Mouse (Mus musculus): ENCODE data around the gene Coro6. TPM values are rescaled to one million over a fixed set of nuclear protein-coding genes. Genes with fewer than 3 reads are reported as not detected.
A peak's percentile ranks its signal among the peaks of the same experiment; 100 is the strongest.

The Coro6 gene
- total RNA-seq, 2 experiments from 2014 or later = 188 to 189 TPM

DNA sequence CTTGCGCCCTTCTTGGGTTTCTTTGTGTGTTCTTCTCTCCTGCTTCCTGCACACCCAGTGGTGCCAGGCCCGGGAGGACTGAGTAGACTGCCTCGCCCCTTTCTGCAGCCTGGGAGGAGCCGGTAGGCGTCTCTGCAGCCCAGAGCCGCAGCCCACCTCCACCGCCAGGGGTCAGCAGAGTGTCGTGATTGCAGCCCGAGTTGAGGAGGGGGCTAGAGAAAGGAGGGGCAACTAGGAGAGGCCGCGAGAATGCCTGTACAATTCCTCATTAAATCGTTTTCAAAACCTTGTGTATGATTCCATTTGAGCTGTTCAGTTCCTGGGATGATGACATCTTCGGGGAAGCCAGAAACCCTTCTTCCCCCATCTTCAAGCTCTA is 28.9 kb downstream of the Coro6 start:
- DNase-seq = peak; percentile 92 to 95
- intact Hi-C loops (cut with DNase I) = loop anchor here (1.0 to 5.0 kb wide), 3 partner anchors 10 to 174 kb away; no protein-coding TSS in a partner anchor

DNA sequence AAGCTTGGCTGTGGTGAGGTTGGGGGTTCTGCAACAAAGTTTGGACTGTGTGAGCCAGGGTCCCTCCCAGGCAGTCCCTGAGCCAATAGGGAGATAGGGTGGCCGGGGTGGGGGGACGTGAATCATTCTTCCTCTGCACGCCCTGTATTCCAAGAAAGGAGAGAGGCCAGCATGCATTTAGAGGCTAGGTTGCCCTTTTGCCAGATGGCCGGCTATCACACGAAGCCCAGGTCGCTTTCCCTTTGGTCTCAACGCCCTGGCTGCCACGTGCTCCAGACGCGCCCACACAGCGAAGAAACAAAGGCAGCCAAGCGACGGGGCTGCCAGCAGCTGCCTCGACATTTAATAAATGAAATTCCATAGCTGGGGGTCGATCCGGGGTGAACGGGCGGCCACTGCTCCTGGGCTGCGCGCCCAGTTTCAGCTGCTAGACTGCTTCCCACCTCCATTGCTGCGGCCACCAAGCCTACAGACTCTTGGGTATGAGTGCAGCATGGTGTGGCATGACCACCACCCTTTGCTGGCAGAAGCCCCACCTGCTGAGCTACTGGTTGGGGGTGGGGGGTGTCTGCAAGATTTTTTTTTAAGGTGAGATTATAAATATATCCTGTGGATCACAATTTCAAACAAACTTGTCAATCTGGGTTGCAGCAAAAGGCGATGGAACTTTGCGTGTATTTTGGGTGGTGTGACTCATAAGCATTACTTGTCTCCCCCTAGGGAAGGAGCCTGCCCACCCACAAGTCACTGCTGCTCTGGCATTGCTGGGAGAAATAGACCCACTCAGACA is 29.5 kb downstream of the Coro6 start:
- intact Hi-C loops (cut with DNase I) = loop anchor here (1.0 to 5.0 kb wide), 3 partner anchors 10 to 174 kb away; no protein-coding TSS in a partner anchor
- DNase-seq = peak; percentile 62 to 77

DNA sequence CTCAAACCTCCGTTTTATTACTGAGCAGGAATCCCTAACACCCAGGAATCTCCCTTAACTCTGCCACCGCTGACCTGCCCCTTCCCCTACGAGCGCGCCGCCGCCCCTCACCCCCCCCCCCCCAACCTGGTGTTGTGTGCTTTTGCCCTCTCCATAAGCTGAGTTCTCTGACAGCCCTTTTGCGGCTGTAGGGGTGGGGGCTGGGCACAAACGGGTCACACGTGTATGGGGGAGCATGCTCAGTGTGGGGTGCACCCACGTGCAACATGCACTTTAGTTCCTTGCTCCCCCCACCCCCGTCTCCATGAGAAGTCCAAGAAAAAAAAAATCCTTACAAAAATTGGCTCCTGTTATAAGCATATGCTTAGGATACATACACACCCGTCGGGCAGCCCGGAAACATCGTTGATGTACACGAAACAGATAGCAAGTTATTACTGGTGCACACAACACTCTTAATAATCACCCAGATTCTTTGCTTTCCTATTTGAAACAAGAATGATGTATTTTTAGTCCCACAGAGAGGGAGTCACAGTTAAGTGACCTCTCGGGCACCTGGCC is 30.2 kb downstream of the Coro6 start:
- intact Hi-C loops (cut with DNase I) = loop anchor here (5.0 kb wide), 1 partner anchor 175 kb away; no protein-coding TSS in a partner anchor
- no peak for DNase-seq

DNA sequence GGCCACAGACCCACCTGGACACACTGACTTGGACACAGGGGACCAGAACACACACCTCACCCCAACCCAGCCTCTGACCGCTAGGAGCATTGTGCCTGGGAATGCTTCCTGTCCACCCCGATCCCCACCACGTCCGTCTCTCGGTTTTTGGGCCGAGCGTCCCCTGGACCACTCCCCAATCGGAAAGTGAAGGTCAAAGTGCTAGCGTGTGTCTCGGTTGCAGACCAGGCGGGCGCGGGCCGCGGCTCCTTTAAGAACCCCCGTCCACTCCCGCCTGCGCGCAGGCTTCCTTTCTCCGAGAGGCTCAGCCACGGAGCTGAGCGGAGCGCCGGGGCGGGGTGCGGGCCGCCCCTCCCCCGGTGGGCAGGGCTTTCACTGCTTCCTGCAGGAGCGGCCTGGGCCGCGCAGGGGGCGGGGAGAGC is 30.7 kb downstream of the Coro6 start:
- intact Hi-C loops (cut with DNase I) = loop anchor here (5.0 kb wide), 1 partner anchor 176 kb away; no protein-coding TSS in a partner anchor
- peak; percentile 95 to 96 for DNase-seq

DNA sequence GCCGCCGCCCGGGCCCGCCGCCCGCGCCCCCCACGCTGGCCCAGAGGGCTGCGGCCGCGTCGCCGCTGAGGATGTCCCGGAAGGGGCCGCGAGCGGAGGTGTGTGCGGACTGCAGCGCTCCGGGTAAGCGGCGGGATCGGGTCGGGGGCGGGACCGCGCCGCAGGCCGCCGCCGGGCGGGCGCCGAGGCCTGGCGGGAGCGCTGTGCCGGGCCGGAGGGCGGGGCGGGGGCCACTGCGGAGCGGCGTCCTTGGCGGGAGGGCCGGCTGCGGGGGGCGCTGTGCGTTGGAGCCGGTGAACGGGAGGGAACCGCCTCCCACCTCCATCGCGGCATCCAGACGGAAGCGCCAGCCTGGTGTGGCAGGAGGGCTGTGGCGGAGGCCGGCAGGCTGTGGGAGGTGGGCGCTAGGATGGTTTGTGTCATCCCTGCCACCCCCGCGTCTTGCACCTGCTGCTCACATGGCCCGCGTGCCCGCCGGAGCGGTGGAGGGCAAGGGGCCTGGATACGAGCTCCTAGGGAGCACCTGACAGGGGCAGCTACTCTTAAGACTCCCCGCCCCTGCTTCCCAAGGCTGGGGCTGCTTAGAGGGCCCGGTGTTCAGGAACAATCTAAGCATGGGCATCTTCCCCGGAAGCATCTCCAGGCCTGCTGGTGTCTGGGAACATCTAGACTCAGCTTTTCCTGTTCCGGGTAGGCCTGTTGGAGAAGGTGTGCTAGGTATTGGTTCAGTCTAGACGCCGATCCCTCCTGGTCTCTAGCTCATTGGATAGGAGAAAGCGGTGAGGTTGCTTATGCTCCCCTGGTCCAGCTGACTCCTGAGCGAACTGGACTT is 31.5 kb downstream of the Coro6 start, which contains the start of gene Git1:
TSS of gene Git1 (plus strand) at position 51 of the 832 bp plus-strand sequence.
- intact Hi-C loops (cut with DNase I) = loop anchor here (5.0 kb wide), 1 partner anchor 176 kb away; no protein-coding TSS in a partner anchor
- DNase-seq = peak; percentile 64 to 66

DNA sequence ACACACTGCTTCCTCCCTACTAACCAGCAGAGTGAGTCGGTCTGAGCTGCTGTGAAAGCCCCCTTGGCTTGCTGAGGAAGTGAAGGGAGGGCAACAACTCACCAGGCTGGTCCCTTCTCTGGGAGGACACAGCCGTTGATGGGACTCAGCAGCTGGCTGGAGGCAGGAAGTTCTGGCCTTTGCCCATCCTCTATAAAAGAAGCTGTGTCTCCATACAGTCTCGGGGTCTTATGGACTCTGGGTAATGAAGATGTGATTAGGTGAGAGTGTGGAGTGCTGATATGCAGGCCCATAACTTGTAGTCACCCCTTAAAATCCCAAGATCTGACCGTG is 32.1 kb downstream of the Coro6 start:
- no peak for DNase-seq
- intact Hi-C loops (cut with DNase I) = loop anchor here (5.0 kb wide), 1 partner anchor 177 kb away; no protein-coding TSS in a partner anchor

DNA sequence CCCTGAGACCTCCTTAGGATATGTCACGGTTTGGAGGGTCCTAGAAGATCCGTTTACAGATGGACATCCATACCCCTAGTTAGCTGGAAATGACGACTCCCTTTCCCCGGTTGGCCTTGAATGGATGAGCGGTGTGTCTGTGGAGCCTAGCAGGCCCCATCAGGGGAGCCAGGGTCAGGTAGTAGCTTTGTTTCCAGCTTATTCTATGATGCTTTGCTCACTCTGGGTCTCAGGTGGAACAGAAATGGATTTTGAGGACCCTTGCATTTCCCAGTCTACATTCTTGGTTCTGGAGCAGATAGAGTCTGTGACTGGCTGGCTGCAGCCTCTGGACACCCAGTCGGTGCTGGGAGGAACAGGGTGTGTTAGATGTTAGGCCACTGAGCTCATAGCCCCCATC is 32.6 kb downstream of the Coro6 start:
- DNase-seq = no peak

DNA sequence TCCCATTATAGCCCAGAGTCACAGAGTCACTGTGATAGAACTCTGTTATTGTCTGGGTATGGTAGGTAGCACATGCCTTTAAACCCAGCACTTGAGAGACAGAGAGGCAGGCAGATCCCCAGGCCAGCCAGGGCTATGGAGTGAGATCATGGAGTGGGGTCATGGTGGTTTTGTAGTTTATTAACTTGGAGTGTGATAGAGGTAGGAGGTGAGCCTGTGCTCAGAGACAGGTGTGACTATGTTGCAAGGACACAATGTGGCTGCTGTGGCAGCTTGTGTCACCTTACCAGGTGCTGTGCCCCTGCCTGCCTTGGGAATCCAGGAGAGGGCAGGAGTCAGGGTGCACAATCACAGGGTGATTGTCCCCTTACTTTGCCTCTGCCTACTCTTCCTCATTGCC is 33.3 kb downstream of the Coro6 start:
- no peak for DNase-seq
- intact Hi-C loops (cut with DNase I) = no loop called here

More for the DNA sequence above, 32.6 kb downstream of the Coro6 start:
- intact Hi-C loops (cut with DNase I) = loop anchor here (5.0 kb wide), 1 partner anchor 177 kb away; no protein-coding TSS in a partner anchor

DNA sequence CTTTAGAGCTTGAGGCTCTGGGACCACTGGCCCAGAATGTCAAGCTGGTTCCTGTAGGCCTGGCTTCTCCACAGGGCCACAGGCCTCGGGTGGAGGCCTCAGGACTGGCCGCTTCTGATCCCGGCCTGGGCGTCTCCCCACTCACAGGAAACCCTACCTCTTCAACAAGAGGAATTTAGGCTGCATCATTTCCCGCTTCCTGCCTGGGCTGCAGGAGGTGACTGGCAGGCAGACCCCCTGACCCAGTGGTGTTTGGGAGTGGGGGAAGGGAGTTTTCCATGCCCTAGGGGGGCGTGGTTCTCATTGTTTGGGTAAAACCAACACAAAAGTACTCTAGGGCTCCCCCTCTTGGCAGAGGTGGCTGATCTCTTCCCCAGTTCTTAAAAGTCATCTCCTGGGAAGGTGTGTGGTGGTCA is 35.1 kb downstream of the Coro6 start:
- intact Hi-C loops (cut with DNase I) = no loop called here
- DNase-seq = peak; percentile 68 to 82

DNA sequence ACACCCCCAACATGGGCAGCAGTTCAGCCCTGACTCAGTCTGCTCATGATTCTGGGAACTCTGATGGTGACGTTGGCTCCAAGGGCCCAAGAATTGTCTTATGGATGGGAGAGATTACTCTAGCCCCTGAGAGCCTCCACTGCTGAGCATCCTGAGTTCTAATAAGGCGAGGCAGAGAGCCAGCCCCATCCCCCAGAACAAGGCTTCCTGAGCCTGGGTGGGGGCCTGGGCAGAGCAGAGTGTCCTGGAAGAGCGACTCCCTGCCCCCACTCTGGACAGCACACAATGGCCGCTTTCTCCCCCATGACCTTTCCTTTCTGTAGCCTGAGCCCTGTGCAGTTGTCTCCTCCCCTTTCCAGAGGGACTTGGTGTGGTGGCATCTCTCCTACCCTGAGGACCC is 35.6 kb downstream of the Coro6 start:
- peak; percentile 53 to 65 for DNase-seq
- intact Hi-C loops (cut with DNase I) = no loop called here

DNA sequence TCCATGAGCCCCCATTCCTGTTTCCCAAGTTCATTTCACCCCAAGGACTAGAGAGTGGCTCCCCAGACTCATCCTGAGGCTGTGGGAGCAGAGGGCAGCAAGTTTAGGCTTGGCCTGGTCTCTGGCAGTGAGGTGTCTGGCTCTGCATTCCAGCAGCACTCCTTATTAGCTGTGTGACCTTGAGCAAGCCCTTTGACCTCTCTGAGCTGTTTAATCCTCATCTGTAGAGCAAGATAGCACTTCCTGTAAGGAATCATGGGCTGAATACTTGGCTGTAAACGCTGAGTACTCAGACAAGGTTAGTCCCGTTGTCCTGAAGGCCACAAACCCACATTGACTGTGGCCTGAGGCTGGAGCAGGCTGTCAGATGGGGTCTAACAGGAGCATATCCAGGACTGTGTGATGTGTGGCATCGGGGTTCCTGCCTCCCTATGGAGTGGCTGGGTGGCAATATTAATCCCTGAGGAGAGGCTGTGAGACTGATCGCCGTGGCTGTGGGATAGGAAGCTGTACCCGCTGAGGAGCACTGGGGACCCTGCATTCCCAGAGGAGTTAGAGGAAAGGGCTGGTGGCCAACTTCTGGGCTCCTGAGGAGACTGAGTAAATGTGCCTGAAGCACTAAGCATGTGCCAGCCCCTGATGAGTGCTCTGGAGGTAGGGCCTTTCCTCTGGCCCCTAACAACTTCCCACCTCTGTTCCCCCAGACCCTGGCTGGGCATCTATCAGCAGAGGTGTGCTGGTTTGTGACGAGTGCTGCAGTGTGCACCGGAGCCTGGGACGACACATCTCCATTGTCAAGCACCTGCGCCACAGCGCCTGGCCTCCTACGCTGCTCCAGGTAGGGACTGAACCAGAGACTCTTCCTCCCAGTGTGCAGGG is 36.3 kb downstream of the Coro6 start:
- intact Hi-C loops (cut with DNase I) = no loop called here
- DNase-seq = no peak

DNA sequence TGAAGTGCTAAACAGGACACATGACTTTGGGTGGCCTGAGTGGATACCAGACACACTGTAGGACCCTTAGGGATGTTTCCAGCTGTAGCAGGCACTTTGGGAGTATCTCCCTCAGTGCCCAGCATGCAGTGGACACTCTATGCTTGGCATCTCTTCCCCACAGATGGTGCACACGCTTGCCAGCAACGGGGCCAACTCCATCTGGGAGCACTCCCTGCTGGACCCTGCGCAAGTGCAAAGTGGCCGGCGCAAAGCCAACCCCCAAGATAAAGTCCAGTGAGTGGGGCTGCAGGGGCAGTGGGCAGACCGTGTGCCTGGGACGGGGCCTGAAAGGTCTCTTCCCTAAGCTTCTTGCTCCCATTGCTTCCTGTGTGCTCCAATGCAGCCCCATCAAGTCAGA is 37.1 kb downstream of the Coro6 start:
- intact Hi-C loops (cut with DNase I) = no loop called here
- peak in 1 of 2 experiments; percentile 30 for DNase-seq

DNA sequence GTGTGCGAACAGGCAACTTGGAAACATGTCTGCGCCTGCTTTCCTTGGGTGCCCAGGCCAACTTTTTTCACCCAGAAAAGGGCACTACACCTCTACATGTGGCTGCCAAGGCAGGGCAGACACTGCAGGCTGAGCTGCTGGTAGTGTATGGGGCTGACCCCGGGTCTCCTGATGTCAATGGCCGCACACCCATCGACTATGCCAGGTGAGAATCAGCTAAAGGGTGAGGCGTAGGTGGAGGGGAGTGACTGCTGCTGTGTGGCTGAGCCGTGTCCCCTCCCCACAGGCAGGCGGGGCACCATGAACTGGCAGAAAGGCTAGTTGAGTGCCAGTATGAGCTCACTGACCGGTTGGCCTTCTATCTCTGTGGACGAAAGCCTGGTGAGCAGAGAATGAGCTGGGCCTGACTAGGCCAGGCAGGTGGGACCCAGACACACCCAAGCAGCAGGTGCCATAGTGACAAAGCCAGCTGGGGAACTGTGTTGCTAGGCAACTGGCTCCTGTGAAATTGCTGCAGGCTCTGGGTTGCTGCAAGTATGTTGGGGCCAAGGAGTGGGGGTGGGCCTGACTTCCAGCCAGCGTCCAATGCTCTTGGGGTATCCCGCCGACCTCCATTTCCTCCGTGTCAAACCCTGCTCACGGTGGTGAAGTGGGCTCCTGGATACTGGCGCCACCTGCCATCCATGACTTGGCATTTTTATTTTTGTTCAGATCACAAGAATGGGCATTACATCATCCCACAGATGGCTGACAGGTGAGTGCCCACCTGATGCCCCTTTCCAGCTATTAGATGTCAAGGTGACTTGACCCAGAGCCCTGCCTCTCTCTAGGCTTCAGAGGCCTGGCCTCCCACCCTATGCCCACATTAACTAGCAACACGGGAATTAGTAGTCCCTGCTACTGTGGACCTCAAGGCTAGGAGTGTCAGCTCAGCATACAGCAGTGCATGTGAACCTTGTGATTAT is 38.4 kb downstream of the Coro6 start:
- DNase-seq = no peak
- intact Hi-C loops (cut with DNase I) = loop anchor here (1.0 to 10.0 kb wide), 2 partner anchors 9 to 294 kb away; no protein-coding TSS in a partner anchor

DNA sequence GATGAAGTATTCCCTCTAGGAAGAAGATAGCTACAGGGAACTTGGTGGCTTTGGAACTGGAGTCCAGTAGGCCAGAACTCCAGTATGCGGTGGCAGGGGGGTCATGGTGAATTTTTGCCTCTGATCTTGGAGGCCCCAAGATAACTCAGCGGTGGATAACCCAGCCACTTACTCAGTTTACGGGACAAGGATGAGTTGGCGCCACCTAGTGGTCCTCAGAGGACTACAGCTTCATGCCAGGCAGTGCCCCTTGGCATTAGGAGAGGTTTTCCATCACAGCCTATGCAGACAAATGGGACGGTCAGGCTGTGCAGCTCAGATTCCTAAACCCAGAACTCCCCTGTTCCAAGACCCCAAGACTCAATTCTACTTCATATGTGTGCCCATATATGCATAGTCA is 39.2 kb downstream of the Coro6 start:
- intact Hi-C loops (cut with DNase I) = loop anchor here (1.0 to 10.0 kb wide), 2 partner anchors 10 to 293 kb away; no protein-coding TSS in a partner anchor
- DNase-seq = peak; percentile 78 to 84

DNA sequence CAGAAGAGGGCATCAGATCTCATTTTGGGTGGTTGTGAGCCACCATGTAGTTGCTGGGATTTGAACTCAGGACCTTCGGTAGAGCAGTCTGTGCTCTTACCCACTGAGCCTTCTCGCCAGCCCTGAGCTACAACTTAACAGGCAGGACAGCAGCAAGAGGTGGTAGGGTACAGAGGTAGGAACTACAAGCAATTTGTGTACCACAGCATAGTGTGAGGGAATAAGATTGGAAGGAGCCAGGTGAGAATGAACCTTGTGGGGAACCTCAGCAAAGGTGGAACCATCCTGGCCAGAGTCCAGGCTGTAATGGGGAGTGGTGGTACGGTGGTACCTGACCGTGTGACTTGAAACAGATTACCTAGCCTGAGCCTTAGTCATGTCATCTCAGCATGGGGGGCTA is 39.8 kb downstream of the Coro6 start:
- intact Hi-C loops (cut with DNase I) = loop anchor here (1.0 to 10.0 kb wide), 2 partner anchors 11 to 293 kb away; no protein-coding TSS in a partner anchor

DNA sequence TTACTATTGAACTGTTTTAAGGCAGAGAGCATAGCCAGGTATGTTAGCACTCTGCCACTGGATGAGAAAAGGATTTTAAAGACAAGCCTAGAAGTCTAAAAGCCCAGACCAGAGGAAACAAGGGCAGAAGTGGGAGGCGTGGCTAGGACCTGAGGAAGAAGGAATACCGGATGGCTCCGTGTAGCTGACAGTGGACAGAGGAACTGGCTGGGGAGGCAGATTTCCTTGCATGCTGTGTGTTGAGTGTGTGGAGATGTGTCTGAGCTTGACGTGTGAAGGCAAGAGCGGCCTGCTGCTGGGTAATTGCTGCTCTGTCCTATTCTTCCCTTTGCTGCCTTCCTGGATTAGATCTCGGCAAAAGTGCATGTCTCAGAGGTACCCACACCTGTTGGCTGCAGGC is 40.3 kb downstream of the Coro6 start:
- intact Hi-C loops (cut with DNase I) = loop anchor here (10.0 kb wide), 1 partner anchor 292 kb away; no protein-coding TSS in a partner anchor
- DNase-seq = no peak

More for the DNA sequence above, 39.8 kb downstream of the Coro6 start:
- DNase-seq = no peak

DNA sequence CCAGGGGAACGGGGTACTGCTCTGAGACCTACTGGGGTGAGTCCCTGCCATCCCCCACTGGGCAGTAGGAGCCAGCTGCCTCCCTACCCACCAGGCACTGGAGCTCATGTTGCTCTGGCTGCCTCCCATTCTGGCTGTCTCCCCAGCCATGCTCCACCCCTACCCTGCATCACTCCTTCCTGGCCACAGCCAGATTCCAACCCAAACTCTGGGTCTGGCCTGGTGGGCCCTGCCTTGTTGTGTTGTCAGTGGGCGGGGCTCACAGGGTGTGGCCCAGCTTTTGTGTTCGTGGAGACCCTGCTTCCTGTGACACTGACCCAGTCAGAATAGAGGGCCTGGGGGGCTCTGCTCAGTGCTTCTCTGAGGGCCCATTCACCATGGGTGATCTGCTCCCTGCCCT is 41.3 kb downstream of the Coro6 start:
- intact Hi-C loops (cut with DNase I) = loop anchor here (10.0 kb wide), 1 partner anchor 291 kb away; no protein-coding TSS in a partner anchor

DNA sequence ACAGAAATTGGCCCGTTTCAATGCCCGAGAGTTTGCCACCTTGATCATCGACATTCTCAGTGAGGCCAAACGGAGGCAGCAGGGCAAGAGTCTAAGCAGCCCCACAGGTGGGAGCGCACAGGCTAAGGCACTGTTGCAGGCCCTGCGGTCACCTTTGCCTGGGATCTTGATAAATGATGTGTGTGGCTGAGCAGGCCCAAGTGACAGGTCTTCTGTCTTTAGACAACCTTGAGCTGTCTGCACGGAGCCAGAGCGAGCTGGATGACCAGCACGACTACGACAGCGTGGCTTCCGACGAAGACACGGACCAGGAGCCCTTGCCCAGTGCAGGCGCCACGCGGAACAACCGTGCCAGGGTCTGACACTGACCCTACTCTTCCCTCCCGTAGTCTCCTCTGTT is 42.2 kb downstream of the Coro6 start:
- intact Hi-C loops (cut with DNase I) = loop anchor here (10.0 kb wide), 1 partner anchor 290 kb away; no protein-coding TSS in a partner anchor
- no peak for DNase-seq

More for the DNA sequence above, 41.3 kb downstream of the Coro6 start:
- peak in 1 of 2 experiments; percentile 62 for DNase-seq
